Mouse (Mus musculus): ENCODE data around the gene Zfyve21. TPM values are rescaled to one million over a fixed set of nuclear protein-coding genes. Genes with fewer than 3 reads are reported as not detected.

Zfyve21 gene
- 43.0 and 45.0 TPM in 2 replicates for polyA plus RNA-seq (2014; fragmentation: Nextera tagmentation; extraction: Ambion mirVana)

DNA sequence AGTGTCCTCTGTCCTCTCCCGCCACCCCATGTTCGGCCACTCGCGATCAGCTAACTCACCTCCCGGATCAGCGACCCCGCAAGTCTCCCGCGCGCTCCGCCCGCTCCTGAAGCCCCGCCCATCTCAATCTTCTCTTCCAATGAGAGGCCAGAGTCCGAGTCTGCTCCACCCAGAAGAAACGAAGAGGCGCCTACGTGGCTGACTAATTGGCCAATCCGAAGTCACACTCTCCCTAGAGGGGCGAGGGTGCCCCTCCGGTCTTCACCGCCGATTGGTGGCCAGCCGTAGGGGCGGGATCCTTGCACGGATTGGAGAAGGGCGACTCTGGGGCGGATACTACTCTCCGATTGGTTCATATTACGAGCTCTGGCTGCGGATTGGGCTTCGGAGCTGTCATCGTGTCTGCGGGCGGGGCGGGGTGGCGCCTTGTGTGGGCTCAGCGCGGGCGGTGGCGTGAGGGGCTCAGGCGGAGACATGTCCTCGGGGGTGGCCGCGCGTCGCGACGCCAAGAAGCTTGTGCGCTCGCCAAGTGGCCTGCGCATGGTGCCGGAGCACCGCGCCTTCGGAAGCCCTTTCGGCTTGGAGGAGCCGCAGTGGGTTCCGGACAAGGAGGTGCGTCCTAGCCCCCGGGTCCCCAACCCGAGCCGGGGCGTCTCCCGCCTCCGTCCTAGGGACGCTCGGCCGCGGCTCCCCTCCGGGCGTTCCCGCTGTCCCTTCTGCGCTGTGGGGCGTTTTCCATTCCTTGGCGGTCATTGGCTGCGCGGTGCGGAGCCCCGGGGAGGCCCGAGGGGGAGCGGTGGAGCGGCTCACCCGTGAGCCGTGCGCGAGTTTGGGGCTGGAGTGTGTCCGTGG, at the start of gene Zfyve21, which contains the start of gene Xrcc3:
Gene Zfyve21, plus strand, starts transcription at position 405 of the 852 bp plus-strand sequence.
Gene Xrcc3, minus strand, starts transcription at position 108 of the 852 bp plus-strand sequence.
- peaks cover 19% of the 10 kb centered on the region for H3K4me1 ChIP-seq (ENCODE audit: control insufficient read depth, insufficient read depth, low read length)
- H3K36me3 ChIP-seq (ENCODE audit: control insufficient read depth, insufficient read depth, low read length): peaks cover 1% of the 10 kb centered on the region
- DNase-seq (ENCODE audit: low spot score) (peak; percentile 100), ATAC-seq (peak; percentile 99)
- peak within 1 kb of the TSS; percentile 75 for H3K4me3 ChIP-seq (ENCODE audit: low read depth, low read length)
- H3K9me3 ChIP-seq (replicated peaks; ENCODE audit: control insufficient read depth, low read length): no peaks in the 10 kb centered on the region
- peak within 1 kb of the TSS; percentile 79 for H3K4me2 ChIP-seq (ENCODE audit: low read length)
- peak within 1 kb of the TSS; percentile 72 for H3K27ac ChIP-seq (ENCODE audit: low read depth, low read length)
- WGBS: under 1% methylated on average over 86 of the region's 87 CpGs
- H3K9ac ChIP-seq (ENCODE audit: low read length): peak within 1 kb of the TSS; percentile 75
- no peaks in the 10 kb centered on the region for H3K27me3 ChIP-seq (replicated peaks; ENCODE audit: control insufficient read depth, insufficient read depth, low read length)

- ATAC-seq (no peak), DNase-seq (ENCODE audit: low spot score) (peak; percentile 15)
- no peaks in the 10 kb centered on the region for H3K9me3 ChIP-seq (replicated peaks; ENCODE audit: control insufficient read depth, low read length)
- 27% methylated on average over 16 of the region's 16 CpGs for WGBS
- no peaks in the 10 kb centered on the region for H3K27me3 ChIP-seq (replicated peaks; ENCODE audit: control insufficient read depth, insufficient read depth, low read length)
- peaks cover 12% of the 10 kb centered on the region; the same call in 1 of the 2 replicates for H3K36me3 ChIP-seq (ENCODE audit: control insufficient read depth, insufficient read depth, low read length)
- no peak overlapping the region for H3K27ac ChIP-seq (ENCODE audit: low read depth, low read length)
- H3K9ac ChIP-seq (ENCODE audit: low read length): 0 out of 2 replicates have a peak overlapping the region, but pooled peaks have one; percentile 13
- peaks cover 21% of the 10 kb centered on the region for H3K4me1 ChIP-seq (ENCODE audit: control insufficient read depth, insufficient read depth, low read length)
- peak overlapping the region; percentile 1; the same call in 1 of the 2 replicates for H3K4me2 ChIP-seq (ENCODE audit: low read length)
- H3K4me3 ChIP-seq (ENCODE audit: low read depth, low read length): no peak overlapping the region
Observed at GRCm38 (mm10) chr12:111766313-111767236, 47.4 kb upstream of the Zfyve21 start.

- Histone ChIP-seq H3K27me3 (replicated peaks; ENCODE audit: control insufficient read depth, insufficient read depth, low read length) (no peaks in the 10 kb centered on the region), H3K9ac (ENCODE audit: low read length) (no peak overlapping the region), H3K4me3 (ENCODE audit: low read depth, low read length) (no peak overlapping the region), H3K27ac (ENCODE audit: low read depth, low read length) (no peak overlapping the region), H3K9me3 (replicated peaks; ENCODE audit: control insufficient read depth, low read length) (no peaks in the 10 kb centered on the region), H3K4me1 (ENCODE audit: control insufficient read depth, insufficient read depth, low read length) (peaks cover 21% of the 10 kb centered on the region), H3K36me3 (ENCODE audit: control insufficient read depth, insufficient read depth, low read length) (peaks cover 16% of the 10 kb centered on the region), H3K4me2 (ENCODE audit: low read length) (no peak overlapping the region)
- no peak for ATAC-seq
- WGBS: 93% methylated on average over 10 of the region's 10 CpGs
- no peak for DNase-seq (ENCODE audit: low spot score)
Observed at GRCm38 (mm10) chr12:111768322-111768928, 45.5 kb upstream of the Zfyve21 start.

DNA sequence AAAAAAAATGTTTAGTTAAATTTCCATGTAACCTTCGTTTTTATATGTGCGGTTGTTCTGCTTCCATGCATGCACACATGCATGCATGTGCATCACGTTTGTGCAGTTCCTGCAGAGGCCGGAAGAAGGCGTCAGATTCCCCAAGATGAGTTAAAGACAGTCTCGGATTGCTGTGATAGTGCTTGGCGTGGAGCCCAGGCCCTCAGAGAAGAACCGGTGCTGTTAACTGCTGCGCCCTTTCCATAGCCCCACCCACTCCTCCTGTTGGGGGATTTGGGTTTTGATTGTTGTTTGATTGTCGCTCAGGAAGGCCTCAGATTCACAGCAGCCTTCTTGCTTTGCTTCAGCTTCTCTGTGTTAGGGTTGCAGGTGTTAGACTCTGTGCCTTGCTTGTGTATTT, 44.7 kb upstream of the Zfyve21 start:
- H3K9ac ChIP-seq (ENCODE audit: low read length): no peak overlapping the region
- no peak overlapping the region for H3K4me2 ChIP-seq (ENCODE audit: low read length)
- H3K27me3 ChIP-seq (replicated peaks; ENCODE audit: control insufficient read depth, insufficient read depth, low read length): no peaks in the 10 kb centered on the region
- H3K9me3 ChIP-seq (replicated peaks; ENCODE audit: control insufficient read depth, low read length): no peaks in the 10 kb centered on the region
- peak overlapping the region; percentile 76 for H3K27ac ChIP-seq (ENCODE audit: low read depth, low read length)
- ATAC-seq: peak; percentile 80
- H3K4me1 ChIP-seq (ENCODE audit: control insufficient read depth, insufficient read depth, low read length): peaks cover 21% of the 10 kb centered on the region
- peak; percentile 88 for DNase-seq (ENCODE audit: low spot score)
- WGBS: 24% methylated on average over 10 of the region's 10 CpGs
- no peak overlapping the region for H3K4me3 ChIP-seq (ENCODE audit: low read depth, low read length)
- H3K36me3 ChIP-seq (ENCODE audit: control insufficient read depth, insufficient read depth, low read length): peaks cover 24% of the 10 kb centered on the region

- 0 out of 2 replicates have a peak, but pooled peaks have one; percentile 18 for ATAC-seq
Observed at GRCm38 (mm10) chr12:111769816-111770577, 44.0 kb upstream of the Zfyve21 start.

GRCm38 (mm10) chr12:111770651-111771050, 43.3 kb upstream of the Zfyve21 start:
- H3K4me2 ChIP-seq (ENCODE audit: low read length): no peak overlapping the region
- 87% methylated on average over 10 of the region's 10 CpGs for WGBS
- H3K36me3 ChIP-seq (ENCODE audit: control insufficient read depth, insufficient read depth, low read length): peaks cover 37% of the 10 kb centered on the region
- H3K27me3 ChIP-seq (replicated peaks; ENCODE audit: control insufficient read depth, insufficient read depth, low read length): no peaks in the 10 kb centered on the region
- DNase-seq (ENCODE audit: low spot score) (no peak), ATAC-seq (no peak)
- no peaks in the 10 kb centered on the region for H3K9me3 ChIP-seq (replicated peaks; ENCODE audit: control insufficient read depth, low read length)
- no peak overlapping the region; the same call in 1 of the 2 replicates for H3K27ac ChIP-seq (ENCODE audit: low read depth, low read length)
- no peak overlapping the region for H3K9ac ChIP-seq (ENCODE audit: low read length)
- no peak overlapping the region for H3K4me3 ChIP-seq (ENCODE audit: low read depth, low read length)
- peaks cover 20% of the 10 kb centered on the region for H3K4me1 ChIP-seq (ENCODE audit: control insufficient read depth, insufficient read depth, low read length)

More at GRCm38 (mm10) chr12:111769816-111770577, 44.0 kb upstream of the Zfyve21 start:
- H3K27me3 ChIP-seq (replicated peaks; ENCODE audit: control insufficient read depth, insufficient read depth, low read length): no peaks in the 10 kb centered on the region
- H3K4me3 ChIP-seq (ENCODE audit: low read depth, low read length): no peak overlapping the region
- no peak overlapping the region for H3K4me2 ChIP-seq (ENCODE audit: low read length)
- peaks cover 21% of the 10 kb centered on the region for H3K4me1 ChIP-seq (ENCODE audit: control insufficient read depth, insufficient read depth, low read length)
- H3K36me3 ChIP-seq (ENCODE audit: control insufficient read depth, insufficient read depth, low read length): peaks cover 31% of the 10 kb centered on the region
- H3K27ac ChIP-seq (ENCODE audit: low read depth, low read length): peak overlapping the region; percentile 76
- no peaks in the 10 kb centered on the region for H3K9me3 ChIP-seq (replicated peaks; ENCODE audit: control insufficient read depth, low read length)
- 67% methylated on average over 8 of the region's 9 CpGs for WGBS
- peak overlapping the region; percentile 13; the same call in 1 of the 2 replicates for H3K9ac ChIP-seq (ENCODE audit: low read length)
- DNase-seq (ENCODE audit: low spot score): peak; percentile 13

- H3K4me2 ChIP-seq (ENCODE audit: low read length): no peak overlapping the region
- no peaks in the 10 kb centered on the region for H3K9me3 ChIP-seq (replicated peaks; ENCODE audit: control insufficient read depth, low read length)
- WGBS: 92% methylated on average over 16 of the region's 16 CpGs
- peaks cover 6% of the 10 kb centered on the region; the same call in 1 of the 2 replicates for H3K4me1 ChIP-seq (ENCODE audit: control insufficient read depth, insufficient read depth, low read length)
- DNase-seq (ENCODE audit: low spot score) (no peak), ATAC-seq (no peak)
- no peak overlapping the region for H3K4me3 ChIP-seq (ENCODE audit: low read depth, low read length)
- H3K27me3 ChIP-seq (replicated peaks; ENCODE audit: control insufficient read depth, insufficient read depth, low read length): no peaks in the 10 kb centered on the region
- H3K9ac ChIP-seq (ENCODE audit: low read length): no peak overlapping the region
- H3K36me3 ChIP-seq (ENCODE audit: control insufficient read depth, insufficient read depth, low read length): peaks cover 71% of the 10 kb centered on the region
- no peak overlapping the region for H3K27ac ChIP-seq (ENCODE audit: low read depth, low read length)
Observed at GRCm38 (mm10) chr12:111774156-111774555, 39.8 kb upstream of the Zfyve21 start.

- Histone ChIP-seq H3K9ac (ENCODE audit: low read length) (no peak overlapping the region), H3K4me1 (ENCODE audit: control insufficient read depth, insufficient read depth, low read length) (no peaks in the 10 kb centered on the region), H3K36me3 (ENCODE audit: control insufficient read depth, insufficient read depth, low read length) (peaks cover 78% of the 10 kb centered on the region), H3K27ac (ENCODE audit: low read depth, low read length) (no peak overlapping the region), H3K4me3 (ENCODE audit: low read depth, low read length) (no peak overlapping the region), H3K4me2 (ENCODE audit: low read length) (no peak overlapping the region), H3K27me3 (replicated peaks; ENCODE audit: control insufficient read depth, insufficient read depth, low read length) (no peaks in the 10 kb centered on the region), H3K9me3 (replicated peaks; ENCODE audit: control insufficient read depth, low read length) (no peaks in the 10 kb centered on the region)
- ATAC-seq (no peak), DNase-seq (ENCODE audit: low spot score) (no peak)
- 83% methylated on average over 15 of the region's 15 CpGs for WGBS
Observed at GRCm38 (mm10) chr12:111774845-111775244, 39.1 kb upstream of the Zfyve21 start.

All from forebrain, embryonic 14.5 days (tissue).